Mouse (Mus musculus) gastrocnemius, postnatal 14 days (tissue): ENCODE data around the gene Fkbp4. TPM values are rescaled to one million over a fixed set of nuclear protein-coding genes. Genes with fewer than 3 reads are reported as not detected.
"Not testable (repeated sequence)": the region's sequence is repeated elsewhere in the genome, so short reads cannot be mapped to it uniquely, and the experiment has no call there.

Experiments
- DNase-seq: peaks from one replicate; pipeline ENCODE4 v3.0.0; 2021; ENCODE audit warnings: mixed read lengths
- intact Hi-C: fragments of 180-260 bp; cut with DNase I; formaldehyde crosslinking; loops from one replicate; pipeline ENCODE4 v1.15.1; 2025; ENCODE audit warnings: low total_unique reads
- total RNA-seq, 2 experiments: library from RNA; stranded (reverse); gene quantifications; 2 replicates each; pipeline ENCODE4 v1.2.3; 2021

Fkbp4 gene
- total RNA-seq, 2 experiments from 2014 or later: 80.7 to 92.8 TPM

DNA sequence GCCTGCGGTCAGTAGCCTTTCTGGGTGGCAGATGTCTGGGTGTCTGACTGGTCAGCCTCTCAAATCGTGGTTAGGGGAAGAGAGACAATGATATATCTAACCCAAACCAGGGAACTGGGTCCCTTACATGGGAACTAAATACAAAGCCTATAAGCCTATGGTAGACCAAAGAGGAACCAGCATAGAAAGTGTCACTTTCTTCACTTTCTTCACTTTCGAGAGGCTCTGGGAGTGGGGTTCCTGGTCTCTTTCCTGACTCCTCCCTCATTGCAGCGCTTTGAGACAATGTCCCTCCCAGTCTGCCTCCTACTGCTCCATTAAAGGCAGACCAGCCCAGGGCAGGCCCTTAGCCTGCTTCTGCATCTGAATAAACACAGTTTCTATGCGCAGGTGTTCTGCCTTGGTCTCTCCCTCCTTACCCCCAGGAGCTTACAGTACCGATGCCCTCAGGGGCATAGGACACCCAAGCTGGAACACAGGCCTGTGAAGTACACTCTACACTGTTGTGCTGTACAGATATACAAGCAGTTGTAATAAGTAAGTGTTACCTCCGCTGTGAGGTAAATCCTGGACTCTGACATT is 29.8 kb downstream of the Fkbp4 start:
- DNase-seq: no peak
- intact Hi-C loops: no loop called here

- no peak for DNase-seq
- intact Hi-C loops: no loop called here
Observed at GRCm38 (mm10) chr6:128404708-128405107, 33.8 kb downstream of the Fkbp4 start.

DNA sequence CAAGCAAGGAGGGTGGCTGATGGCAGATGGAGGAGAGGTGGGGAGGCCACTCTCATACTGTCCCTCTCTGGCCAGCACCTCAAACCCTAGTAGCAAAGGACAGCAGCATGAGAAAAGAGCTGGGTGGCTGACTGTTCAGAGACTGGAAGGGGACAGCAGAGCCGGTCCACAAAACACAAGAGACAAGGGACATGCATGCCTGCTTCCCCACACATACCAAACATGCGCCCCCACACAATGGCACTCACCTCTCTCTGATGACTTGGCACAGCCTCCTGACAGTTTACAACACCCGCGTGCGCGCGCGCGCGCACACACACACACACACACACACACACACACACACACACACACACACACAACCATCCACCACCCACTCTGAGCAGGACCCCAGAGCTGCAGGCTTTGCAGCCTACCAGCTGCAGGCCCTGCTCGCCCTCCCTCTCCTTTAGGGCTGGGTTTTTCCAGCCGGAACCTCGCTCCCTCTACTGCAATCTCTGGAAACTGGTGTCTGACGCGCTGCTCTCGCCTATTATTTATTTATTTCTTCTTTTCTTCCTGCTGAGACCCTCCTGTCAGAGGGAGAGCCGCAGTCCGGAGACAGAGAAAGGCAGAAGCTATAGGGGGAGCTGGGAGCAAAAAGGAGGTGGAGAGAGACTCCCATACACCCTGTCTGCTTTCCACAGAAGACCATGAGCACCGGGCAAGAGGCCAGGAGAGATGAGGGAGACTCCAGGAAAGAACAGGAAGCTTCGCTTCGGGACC is 38.9 kb downstream of the Fkbp4 start:
- peak; percentile 36 for DNase-seq
- intact Hi-C loops: no loop called here

DNA sequence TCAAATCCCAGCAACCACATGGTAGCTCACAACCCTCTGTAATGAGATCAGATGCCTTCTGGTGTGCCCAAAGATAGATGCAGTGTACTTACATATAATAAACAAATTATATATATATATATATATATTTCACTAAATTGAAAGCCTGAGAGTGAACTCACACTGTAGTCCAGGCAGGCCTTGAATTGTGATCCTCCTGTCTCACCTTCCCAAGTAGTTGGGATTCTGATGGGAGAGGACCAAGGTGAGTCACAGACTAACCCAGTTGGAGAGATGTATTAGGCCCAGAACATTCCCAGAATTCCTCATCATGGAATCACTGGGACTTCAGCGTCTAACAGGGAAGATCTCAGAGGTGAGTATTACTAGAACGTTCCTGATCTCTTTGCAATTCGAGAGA is 39.5 kb downstream of the Fkbp4 start, which contains the start of gene Nrip2:
Gene Nrip2 (plus strand): TSS at position 301 of the 400 bp plus-strand sequence.
- intact Hi-C loops: no loop called here
- DNase-seq: no peak

- intact Hi-C loops: no loop called here
- DNase-seq: no peak
Observed at GRCm38 (mm10) chr6:128397574-128398261, 40.8 kb downstream of the Fkbp4 start.

DNA sequence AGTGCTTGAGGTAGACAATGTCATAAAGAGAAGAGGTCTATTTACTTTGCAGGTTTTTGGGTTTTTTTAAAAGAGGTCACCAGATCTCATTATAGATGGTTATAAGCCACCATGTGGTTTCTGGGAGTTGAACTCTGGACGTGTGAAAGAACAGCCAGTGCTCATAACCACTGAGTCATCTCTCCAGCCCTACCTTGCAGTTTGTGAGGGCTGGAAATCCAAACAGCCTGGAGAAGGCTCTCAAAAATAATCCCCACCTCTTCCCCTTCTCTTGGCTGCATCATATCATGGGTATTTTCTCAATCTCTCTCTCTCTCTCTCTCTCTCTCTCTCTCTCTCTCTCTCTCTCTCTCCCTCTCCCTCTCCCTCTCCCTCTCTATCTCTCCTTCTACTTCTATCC is 47.8 kb downstream of the Fkbp4 start:
- intact Hi-C loops: no loop called here
- DNase-seq: no peak

GRCm38 (mm10) chr6:128389185-128389584 is 49.3 kb downstream of the Fkbp4 start:
- DNase-seq: no peak
- intact Hi-C loops: no loop called here

DNA sequence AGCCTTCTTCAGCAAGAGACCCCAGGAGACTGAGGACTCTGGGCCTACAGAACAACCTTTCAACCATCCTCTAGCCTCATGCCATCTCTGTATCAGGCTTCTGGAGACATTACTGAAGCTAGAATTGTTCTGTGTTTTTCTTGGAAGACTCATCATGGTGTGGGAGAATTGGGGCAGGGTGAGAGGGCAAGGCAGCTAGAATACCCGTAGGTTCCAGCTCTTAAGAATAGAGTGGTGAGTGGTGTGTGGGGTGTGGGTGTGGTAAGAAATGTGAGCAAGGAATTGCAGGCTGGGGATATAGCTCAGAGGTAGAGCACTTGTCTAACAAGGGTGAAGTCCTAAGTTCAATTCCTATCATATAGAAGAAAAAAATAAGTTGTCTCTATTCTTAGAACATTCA is 53.5 kb downstream of the Fkbp4 start:
- no peak for DNase-seq
- intact Hi-C loops: no loop called here

DNA sequence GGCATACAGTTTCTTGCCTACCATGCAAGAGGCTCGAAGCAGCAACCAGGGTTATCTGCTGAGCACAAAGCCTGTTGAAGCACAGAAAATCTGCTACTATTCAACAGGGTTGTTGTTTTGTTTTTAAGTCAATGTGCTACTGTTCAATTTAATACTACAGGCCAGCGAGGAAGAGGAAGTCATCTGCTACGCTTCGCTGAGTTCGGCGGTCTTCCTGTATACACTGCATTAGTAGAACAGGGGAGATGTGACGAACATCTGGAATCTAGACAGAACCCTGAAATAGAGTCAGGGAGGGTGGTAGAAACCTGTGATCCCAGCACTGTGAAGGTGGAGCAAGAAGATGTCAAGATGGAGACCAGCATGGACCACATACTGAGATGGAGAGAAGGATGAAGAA is 54.7 kb downstream of the Fkbp4 start:
- intact Hi-C loops: no loop called here
- DNase-seq: no peak

DNA sequence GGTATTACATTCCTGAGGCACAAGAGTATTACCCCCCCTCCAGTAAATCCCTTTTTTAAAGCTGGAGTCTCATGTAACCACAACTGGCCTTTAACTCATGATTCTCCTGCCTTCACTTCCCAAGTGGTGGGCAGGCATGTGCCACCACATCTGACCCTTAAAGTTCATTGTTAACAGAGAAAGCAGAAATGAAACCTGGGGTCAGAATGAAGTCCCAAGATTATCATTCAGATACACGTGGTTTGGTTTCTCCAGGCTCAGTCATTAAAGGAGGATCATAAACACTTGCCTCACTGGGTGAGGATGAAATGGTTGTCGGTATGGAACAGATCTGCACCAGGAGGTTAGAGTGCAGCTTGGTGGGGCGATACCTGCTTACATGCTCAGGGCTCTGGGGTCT is 57.2 kb downstream of the Fkbp4 start:
- intact Hi-C loops: no loop called here
- no peak for DNase-seq

DNA sequence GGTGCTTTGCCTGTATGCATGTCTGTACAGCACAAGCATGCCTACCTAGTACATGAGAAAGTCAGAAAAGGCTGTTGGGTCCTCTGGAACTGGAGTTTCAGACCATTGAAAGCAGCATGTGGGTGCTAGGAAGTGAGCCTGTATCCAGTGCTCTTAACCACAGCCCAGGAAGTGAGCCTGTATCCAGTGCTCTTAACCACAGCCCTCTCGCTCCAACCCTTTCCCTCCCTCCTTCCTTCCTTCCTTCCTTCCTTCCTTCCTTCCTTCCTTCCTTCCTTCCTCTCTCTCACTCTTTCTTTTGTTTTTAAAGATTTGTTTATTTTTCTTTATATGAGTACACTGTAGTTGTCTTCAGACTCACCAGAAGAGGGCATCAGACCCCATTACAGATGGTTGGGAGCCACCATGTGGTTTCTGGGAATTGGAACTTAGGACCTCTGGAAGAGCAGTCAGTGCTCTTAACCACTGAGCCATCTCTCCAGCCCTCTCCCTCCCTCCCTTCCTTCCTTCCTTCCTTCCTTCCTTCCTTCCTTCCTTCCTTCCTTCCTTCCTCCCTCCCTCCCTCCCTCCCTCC is 57.8 kb downstream of the Fkbp4 start:
- intact Hi-C loops, DNase-seq: not testable (repeated sequence)

Other genes starting within 250 kb of the Fkbp4 start
- gene Tead4, start 137.9 kb downstream of the Fkbp4 start, total RNA-seq: 10 to 100 TPM; 10.9 to 11.0 TPM
- 10 to 100 TPM in 1 of 2 experiments, 1 to 10 TPM in 1; 6.6 to 10.2 TPM for gene Tulp3, start 82.8 kb downstream of the Fkbp4 start, total RNA-seq
- 1 to 10 TPM; 9.0 to 9.7 TPM for gene Rhno1, start 75.8 kb downstream of the Fkbp4 start, total RNA-seq
- 1 to 10 TPM; 4.1 to 4.4 TPM for gene Foxm1, start 75.7 kb downstream of the Fkbp4 start, total RNA-seq
- not detected for gene Tex52, start 63.2 kb downstream of the Fkbp4 start, total RNA-seq
- not detected for gene Gm44596, start 63.2 kb downstream of the Fkbp4 start, total RNA-seq
- 1 to 10 TPM; 3.0 to 3.4 TPM for gene Nrip2, start 39.4 kb downstream of the Fkbp4 start, total RNA-seq
- gene Itfg2, start 13.7 kb downstream of the Fkbp4 start, total RNA-seq: 10 to 100 TPM; 18.1 to 19.9 TPM
- not detected for gene Pzp, start 88.0 kb upstream of the Fkbp4 start, total RNA-seq
- gene A2ml1, start 142.9 kb upstream of the Fkbp4 start, total RNA-seq: not detected
- gene Klrb1a, start 184.9 kb upstream of the Fkbp4 start, total RNA-seq: not detected
- gene Clec2h, start 223.7 kb upstream of the Fkbp4 start, total RNA-seq: not detected